Mouse (Mus musculus): ENCODE results near the gene Trp53tg5.

The Trp53tg5 gene

DNA sequence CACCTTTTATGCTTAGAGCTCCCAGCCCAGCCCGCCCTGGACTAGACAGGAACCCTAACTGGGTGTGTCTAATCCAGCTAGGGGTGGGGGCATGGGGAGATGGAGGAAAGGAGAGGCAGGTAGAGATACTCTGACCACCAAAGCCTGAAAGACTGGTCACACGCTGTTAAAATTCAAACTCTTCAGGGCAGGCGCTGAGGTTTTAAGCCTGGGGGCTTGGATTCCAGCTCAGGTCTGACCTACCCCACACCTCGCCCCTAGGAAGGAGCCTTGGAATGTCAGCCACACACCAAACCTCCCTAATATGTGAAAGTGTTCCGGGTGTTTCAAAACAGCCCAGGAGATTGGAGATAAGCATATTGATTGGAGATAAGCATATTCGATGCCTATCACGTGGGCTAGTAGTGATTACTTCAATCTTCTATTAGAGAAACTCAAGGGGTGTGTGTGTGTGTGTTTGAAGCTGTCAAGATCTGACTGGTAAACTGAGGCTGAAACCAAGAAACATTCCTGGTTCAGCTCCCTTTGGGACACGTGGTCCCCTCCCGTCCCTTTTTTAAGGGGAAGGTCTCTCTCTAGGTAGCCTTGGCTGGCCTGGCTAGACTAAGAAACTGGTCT is 40.1 kb downstream of the Trp53tg5 start:
- no peak for DNase-seq (ENCODE audit: extremely low read depth, low read depth, low spot score)

DNA sequence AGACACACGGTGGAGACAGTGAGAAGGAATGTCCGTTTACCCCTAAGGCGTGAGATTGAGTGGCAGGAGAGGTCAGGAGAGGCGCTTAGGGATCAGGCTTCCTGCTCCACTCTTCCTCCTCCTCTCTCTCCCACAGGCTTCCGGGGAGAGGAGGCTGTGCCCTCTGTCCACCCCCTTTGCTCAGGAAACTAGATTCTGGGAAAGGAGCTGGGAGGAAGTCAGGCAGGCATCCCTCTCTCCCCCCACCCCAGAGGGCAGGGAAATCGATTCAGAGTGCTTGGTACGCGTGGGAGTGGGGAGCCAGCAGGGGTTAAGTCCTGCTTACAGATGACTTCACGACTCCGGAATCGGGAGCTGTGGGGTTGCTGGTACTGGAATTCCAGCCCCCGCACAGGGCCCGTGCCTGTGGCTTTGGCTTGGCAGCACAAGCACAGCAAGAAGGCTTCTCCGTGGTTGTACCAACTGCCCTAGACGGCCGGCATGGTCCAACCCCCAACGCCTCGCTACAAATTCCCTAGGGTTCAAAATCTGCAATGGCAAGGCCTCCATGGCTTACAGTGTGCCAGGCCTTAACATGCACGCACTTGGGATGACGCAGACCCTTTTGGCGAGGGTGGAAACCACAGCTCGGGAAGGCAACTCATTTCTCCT is 40.9 kb downstream of the Trp53tg5 start:
- DNase-seq (ENCODE audit: extremely low read depth, low read depth, low spot score), result no peak

GRCm38 (mm10) chr2:164431676-164432465 is 41.7 kb downstream of the Trp53tg5 start:
- no peak for DNase-seq (ENCODE audit: extremely low read depth, low read depth, low spot score)

- DNase-seq (ENCODE audit: extremely low read depth, low read depth, low spot score), result no peak
These were observed 42.8 kb downstream of the Trp53tg5 start for GRCm38 (mm10) chr2:164430697-164431096.

DNA sequence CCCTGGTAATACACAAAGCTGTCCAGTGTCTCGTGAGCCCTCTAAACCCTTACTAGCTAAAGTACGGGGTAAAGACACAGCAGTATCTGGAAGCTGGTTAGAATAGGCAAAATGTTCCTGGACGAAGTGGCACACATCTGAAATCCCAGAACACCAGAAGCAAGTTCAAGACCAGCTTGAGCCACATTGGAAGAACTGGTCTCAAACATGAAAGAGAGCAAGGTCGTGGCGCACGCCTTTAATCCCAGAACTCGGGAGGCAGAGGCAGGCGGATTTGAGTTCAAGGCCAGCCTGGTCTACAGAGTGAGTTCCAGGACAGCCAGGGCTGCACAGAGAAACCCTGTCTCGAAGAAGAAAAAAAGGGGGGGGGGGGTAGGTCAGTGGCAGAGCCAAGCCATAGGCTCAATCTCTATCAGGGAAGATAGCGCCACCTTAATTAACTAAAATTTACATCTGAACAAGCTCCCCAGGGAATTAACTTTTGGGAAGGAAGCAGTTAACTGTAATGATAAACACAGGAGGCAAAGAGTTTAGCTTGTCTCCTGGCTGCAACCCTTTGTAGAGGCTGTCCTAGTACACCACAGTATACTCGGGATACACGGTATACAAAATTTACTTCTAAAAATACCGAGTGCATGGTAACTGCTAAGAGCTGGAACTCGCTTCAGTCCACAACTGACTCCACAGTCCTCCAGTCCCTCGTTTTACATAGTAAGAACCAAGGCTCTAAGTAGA is 43.5 kb downstream of the Trp53tg5 start:
- no peak for DNase-seq (ENCODE audit: extremely low read depth, low read depth, low spot score)

GRCm38 (mm10) chr2:164428451-164428850 is 45.1 kb downstream of the Trp53tg5 start:
- DNase-seq (ENCODE audit: extremely low read depth, low read depth, low spot score), result no peak

DNA sequence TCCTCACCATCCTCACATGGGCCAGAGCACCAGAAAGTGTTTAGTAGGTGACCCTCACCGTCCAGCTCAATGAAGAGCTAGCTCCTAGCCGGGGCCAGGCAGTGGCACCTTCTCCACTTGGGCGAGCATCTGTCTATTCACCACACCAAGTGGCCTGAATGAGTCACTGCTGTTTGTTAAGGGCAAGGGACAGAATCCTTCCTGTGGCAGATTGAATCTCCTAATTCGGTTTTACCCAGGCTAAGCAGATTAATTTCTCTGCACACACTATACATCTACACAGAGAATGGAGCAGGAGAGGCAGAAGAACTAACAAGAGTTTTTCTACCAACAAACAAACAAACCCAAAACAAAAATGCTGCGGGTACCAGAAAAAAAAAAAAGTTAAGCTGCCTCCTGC is 46.6 kb downstream of the Trp53tg5 start:
- no peak for DNase-seq (ENCODE audit: extremely low read depth, low read depth, low spot score)

GRCm38 (mm10) chr2:164426121-164426520 is 47.4 kb downstream of the Trp53tg5 start:
- no peak for DNase-seq (ENCODE audit: extremely low read depth, low read depth, low spot score)

GRCm38 (mm10) chr2:164425401-164425800 is 48.1 kb downstream of the Trp53tg5 start:
- no peak for DNase-seq (ENCODE audit: extremely low read depth, low read depth, low spot score)

GRCm38 (mm10) chr2:164424406-164424805 is 49.1 kb downstream of the Trp53tg5 start:
- DNase-seq (ENCODE audit: extremely low read depth, low read depth, low spot score), result no peak

DNA sequence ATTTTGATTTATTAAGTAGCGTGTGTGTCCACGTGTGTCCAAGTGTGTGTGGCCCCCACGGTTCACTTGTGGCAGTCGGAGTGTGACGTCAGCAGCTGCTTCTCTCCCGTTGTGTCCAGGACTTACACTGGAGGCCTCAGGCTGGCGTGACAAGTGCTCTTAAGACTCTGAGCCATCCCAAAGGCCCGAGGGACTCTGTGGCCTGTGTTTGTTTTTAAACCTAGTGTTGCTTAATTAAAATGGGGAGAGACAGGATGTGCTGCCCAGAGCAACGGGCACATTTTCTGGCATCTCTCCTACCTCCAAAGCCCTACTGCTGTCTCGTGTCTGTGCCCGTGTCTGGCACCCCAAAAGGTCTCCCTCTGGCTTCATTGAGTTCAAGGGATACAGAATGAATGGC is 50.1 kb downstream of the Trp53tg5 start:
- no peak for DNase-seq (ENCODE audit: extremely low read depth, low read depth, low spot score)

GRCm38 (mm10) chr2:164422675-164423393 is 50.7 kb downstream of the Trp53tg5 start:
- no peak for DNase-seq (ENCODE audit: extremely low read depth, low read depth, low spot score)

DNA sequence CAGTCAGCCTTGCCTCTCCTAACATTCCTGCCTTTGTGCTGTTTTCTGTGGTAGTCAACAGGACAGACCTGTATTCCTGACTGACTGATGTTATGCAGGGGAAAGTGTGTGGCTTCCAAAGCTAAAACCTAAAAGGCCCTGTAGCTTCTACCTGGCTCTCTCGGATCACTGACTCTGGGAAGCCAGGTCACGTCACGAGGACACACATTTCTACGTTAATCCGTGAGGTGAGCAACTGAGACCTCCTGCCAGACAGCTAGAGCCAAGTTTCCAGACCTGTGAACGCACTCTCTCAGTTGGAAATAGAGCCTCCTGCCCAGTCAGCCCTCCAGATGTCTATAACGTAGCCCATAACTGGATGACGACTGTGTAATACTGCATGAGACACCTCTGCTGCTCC is 51.5 kb downstream of the Trp53tg5 start:
- DNase-seq (ENCODE audit: extremely low read depth, low read depth, low spot score), result no peak

DNA sequence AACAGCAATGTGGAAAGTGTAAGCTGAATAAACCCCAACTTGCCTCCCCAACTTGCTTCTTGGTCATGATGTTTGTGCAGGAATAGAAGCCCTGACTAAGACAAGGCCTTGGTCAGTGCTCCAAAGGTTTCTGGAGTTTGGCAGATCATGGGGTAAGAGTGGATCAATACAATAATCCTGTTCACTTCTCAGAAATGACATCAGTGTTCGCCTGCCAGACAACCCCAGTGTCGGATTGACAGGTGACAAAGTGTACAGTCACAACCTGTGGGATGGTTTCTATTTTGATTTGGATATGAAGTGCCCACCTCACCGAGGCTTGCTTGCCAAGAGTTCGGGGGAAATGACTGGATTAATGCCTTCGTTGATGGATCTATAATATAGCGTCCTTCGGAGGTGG is 52.2 kb downstream of the Trp53tg5 start:
- no peak for DNase-seq (ENCODE audit: extremely low read depth, low read depth, low spot score)
